Mouse (Mus musculus) neural tube, embryonic 15.5 days (tissue): ENCODE data around the gene Cox10. TPM values are rescaled to one million over a fixed set of nuclear protein-coding genes. Genes with fewer than 3 reads are reported as not detected.
A peak's percentile ranks its signal among the peaks of the same experiment; 100 is the strongest.

ENCODE experiments used
- ATAC-seq: fragments of 200-750 bp; cut with Nextera tagmentation; 2 replicates; pipeline ENCODE4 v1.8.0; 2017; ENCODE audit warnings: mild to moderate bottlenecking, moderate TSS enrichment, moderate library complexity; ENCODE audit not compliant: low FRiP score
- H3K27ac ChIP-seq: fragments of 300-500 bp; sonication (generic); replicated peaks from 2 replicates; pipeline ENCODE4 v1.5.1; 2015; ENCODE audit warnings: mild to moderate bottlenecking, inconsistent platforms
- H3K27me3 ChIP-seq: fragments of 300-500 bp; sonication (generic); replicated peaks from 2 replicates; pipeline ENCODE4 v1.6.1; 2015; ENCODE audit warnings: inconsistent platforms
- H3K36me3 ChIP-seq: fragments of 300-500 bp; sonication (generic); 2 replicates; pipeline ENCODE4 v1.6.1; 2015; ENCODE audit warnings: inconsistent platforms
- H3K4me1 ChIP-seq: fragments of 300-500 bp; sonication (generic); 2 replicates; pipeline ENCODE4 v1.6.1; 2015; ENCODE audit warnings: inconsistent platforms
- H3K4me2 ChIP-seq: fragments of 300-500 bp; sonication (generic); 2 replicates; pipeline ENCODE4 v1.6.1; 2015; ENCODE audit warnings: inconsistent platforms, mild to moderate bottlenecking, moderate library complexity
- H3K4me3 ChIP-seq: fragments of 300-500 bp; sonication (generic); replicated peaks from 2 replicates; pipeline ENCODE4 v1.5.1; 2015; ENCODE audit warnings: mild to moderate bottlenecking, inconsistent platforms
- H3K9ac ChIP-seq: fragments of 300-500 bp; sonication (generic); replicated peaks from 2 replicates; pipeline ENCODE4 v1.6.1; 2015; ENCODE audit warnings: mild to moderate bottlenecking, inconsistent platforms
- H3K9me3 ChIP-seq: fragments of 300-500 bp; sonication (generic); replicated peaks from 2 replicates; pipeline ENCODE4 v1.6.1; 2016; ENCODE audit warnings: inconsistent platforms
- WGBS: fragments of 180-500 bp; shearing (Covaris S2); methylation state at CpG from one replicate; pipeline ENCODE4 v1.1.7; 2015; ENCODE audit warnings: mixed read lengths; 5-methylcytosine and 5-hydroxymethylcytosine counted together
- polyA plus RNA-seq: library from polyadenylated mRNA; unstranded; fragments of >200 nt; fragmentation: Nextera tagmentation; extraction: Ambion mirVana; gene quantifications from 2 replicates; pipeline ENCODE4 v1.2.1, GENCODE M21; 2015

Gene Cox10
- polyA plus RNA-seq, 1 experiment from 2014 or later = 24.0 TPM

DNA sequence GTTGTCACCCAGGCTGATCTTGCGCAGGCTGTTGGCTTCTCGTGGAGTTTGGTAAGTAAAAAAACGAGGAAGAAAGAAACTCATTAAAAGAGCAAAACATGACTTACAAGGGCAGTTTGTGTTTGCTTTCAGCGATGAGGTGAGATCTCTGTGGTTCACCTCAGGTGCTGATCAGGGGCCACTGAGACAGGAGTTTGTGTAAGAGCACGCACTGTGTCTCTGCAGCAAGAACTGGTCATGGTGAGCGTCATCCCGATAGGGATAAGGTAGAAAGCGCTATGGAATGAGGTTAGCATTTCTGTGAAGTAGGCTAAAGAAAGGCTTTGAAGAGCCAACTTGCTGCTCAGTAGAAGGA, 436 bp upstream of the Cox10 start:
- Histone ChIP-seq H3K4me3 (peak overlapping the region; percentile 95), H3K27me3 (no peaks in the 10 kb centered on the region), H3K4me2 (peak overlapping the region; percentile 57), H3K4me1 (peaks cover 17% of the 10 kb centered on the region), H3K36me3 (peaks cover 7% of the 10 kb centered on the region; the same call in 1 of the 2 replicates), H3K27ac (peak overlapping the region; percentile 95), H3K9me3 (no peaks in the 10 kb centered on the region), H3K9ac (peak overlapping the region; percentile 78)
- peak; percentile 72; the same call in 1 of the 2 replicates for ATAC-seq
- WGBS = under 1% methylated on average over 8 of the region's 8 CpGs

DNA sequence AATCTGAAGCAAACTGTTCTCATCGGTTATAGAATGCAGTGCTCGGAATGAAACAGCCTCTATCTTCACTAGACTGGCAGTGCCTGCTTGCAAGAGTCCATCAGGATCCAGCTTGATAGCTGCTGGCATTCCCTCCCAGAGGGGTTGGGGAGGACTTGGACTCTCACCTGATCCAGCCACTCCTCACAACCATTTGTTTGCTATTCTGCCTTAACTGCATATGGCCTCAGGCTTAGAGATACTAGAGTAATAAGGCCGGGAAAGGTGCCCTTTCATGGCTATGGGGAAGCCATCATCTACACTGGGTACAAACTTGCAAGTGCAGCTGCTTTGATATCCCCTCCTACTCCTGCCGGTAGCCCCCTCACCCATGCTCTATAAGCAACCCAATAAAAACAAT, 3.1 kb downstream of the Cox10 start:
- Histone ChIP-seq H3K4me1 (peaks cover 17% of the 10 kb centered on the region), H3K4me2 (no peak overlapping the region), H3K9ac (no peak overlapping the region), H3K27me3 (no peaks in the 10 kb centered on the region), H3K36me3 (peaks cover 4% of the 10 kb centered on the region), H3K4me3 (no peak overlapping the region), H3K9me3 (no peaks in the 10 kb centered on the region), H3K27ac (no peak overlapping the region)
- no peak for ATAC-seq
- 97% methylated on average over 4 of the region's 4 CpGs for WGBS

DNA sequence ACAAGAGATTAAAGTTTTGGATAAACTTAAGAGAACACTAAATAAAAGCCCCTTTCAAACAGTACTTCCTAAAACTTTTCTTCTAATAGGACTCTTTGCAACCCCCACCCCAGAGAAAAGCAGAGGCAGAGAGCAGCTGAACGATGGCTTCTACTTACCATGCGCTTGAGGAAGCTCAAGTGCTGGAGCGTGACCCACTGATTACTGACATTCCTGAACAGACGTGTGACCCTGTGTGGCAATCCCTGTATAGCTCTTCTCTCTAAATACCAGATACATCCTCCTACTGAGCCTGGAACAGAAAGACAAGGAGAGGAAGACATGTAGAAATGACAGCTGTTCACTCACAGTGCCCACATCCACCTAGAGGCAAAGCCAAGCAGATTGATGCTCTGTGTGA, 5.9 kb downstream of the Cox10 start:
- H3K9ac ChIP-seq = no peak overlapping the region
- H3K9me3 ChIP-seq = no peaks in the 10 kb centered on the region
- H3K36me3 ChIP-seq = peaks cover 29% of the 10 kb centered on the region
- H3K27me3 ChIP-seq = no peaks in the 10 kb centered on the region
- no peak for ATAC-seq
- WGBS = 73% methylated on average over 4 of the region's 4 CpGs
- H3K4me2 ChIP-seq = no peak overlapping the region
- H3K4me1 ChIP-seq = peaks cover 6% of the 10 kb centered on the region
- H3K27ac ChIP-seq = no peak overlapping the region
- no peak overlapping the region for H3K4me3 ChIP-seq

GRCm38 (mm10) chr11:64071536-64071935, 7.7 kb downstream of the Cox10 start:
- ATAC-seq = no peak
- H3K36me3 ChIP-seq = peaks cover 35% of the 10 kb centered on the region
- H3K27me3 ChIP-seq = no peaks in the 10 kb centered on the region
- no peak overlapping the region for H3K9ac ChIP-seq
- H3K4me2 ChIP-seq = no peak overlapping the region
- WGBS = 94% methylated on average over 12 of the region's 12 CpGs
- no peak overlapping the region for H3K4me3 ChIP-seq
- no peaks in the 10 kb centered on the region for H3K4me1 ChIP-seq
- no peak overlapping the region for H3K27ac ChIP-seq
- no peaks in the 10 kb centered on the region for H3K9me3 ChIP-seq

GRCm38 (mm10) chr11:64066001-64066400, 13.3 kb downstream of the Cox10 start:
- WGBS = 92% methylated on average over 2 of the region's 2 CpGs
- Histone ChIP-seq H3K27ac (no peak overlapping the region), H3K9ac (no peak overlapping the region)

GRCm38 (mm10) chr11:64063130-64063529, 16.1 kb downstream of the Cox10 start:
- WGBS = 80% methylated on average over 3 of the region's 3 CpGs
- Histone ChIP-seq H3K9me3 (no peaks in the 10 kb centered on the region), H3K4me2 (no peak overlapping the region), H3K4me3 (no peak overlapping the region), H3K36me3 (peaks cover 18% of the 10 kb centered on the region), H3K27ac (no peak overlapping the region), H3K4me1 (no peaks in the 10 kb centered on the region), H3K9ac (no peak overlapping the region), H3K27me3 (no peaks in the 10 kb centered on the region)
- ATAC-seq = no peak

More at GRCm38 (mm10) chr11:64066001-64066400, 13.3 kb downstream of the Cox10 start:
- ATAC-seq = no peak
- H3K27me3 ChIP-seq = no peaks in the 10 kb centered on the region
- peaks cover 33% of the 10 kb centered on the region for H3K36me3 ChIP-seq
- no peak overlapping the region for H3K4me2 ChIP-seq
- H3K4me3 ChIP-seq = no peak overlapping the region
- no peaks in the 10 kb centered on the region for H3K9me3 ChIP-seq
- no peaks in the 10 kb centered on the region for H3K4me1 ChIP-seq

DNA sequence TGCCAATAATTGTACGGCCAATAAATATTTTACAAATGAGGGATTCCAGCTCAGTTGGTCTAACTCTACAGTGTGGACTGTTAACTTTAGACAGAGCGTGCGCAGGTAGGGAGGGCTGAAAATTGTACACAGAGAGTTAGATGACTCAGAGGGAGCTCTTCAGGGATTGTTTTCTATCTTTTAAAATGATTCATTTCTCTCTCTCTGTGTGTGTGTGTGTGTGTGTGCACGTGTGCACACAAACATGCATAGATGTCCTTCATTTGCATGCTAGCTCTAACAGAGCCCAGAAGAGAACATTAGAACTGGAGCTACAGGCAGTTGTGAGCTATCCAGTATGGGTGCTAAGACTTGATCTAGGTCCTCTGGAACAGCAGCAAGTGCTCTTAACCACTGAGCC, 17.0 kb downstream of the Cox10 start:
- Histone ChIP-seq H3K36me3 (peaks cover 19% of the 10 kb centered on the region), H3K4me1 (no peaks in the 10 kb centered on the region), H3K9me3 (no peaks in the 10 kb centered on the region), H3K27ac (no peak overlapping the region), H3K4me2 (no peak overlapping the region), H3K27me3 (no peaks in the 10 kb centered on the region), H3K9ac (no peak overlapping the region), H3K4me3 (no peak overlapping the region)
- 95% methylated on average over 4 of the region's 4 CpGs for WGBS
- no peak for ATAC-seq

DNA sequence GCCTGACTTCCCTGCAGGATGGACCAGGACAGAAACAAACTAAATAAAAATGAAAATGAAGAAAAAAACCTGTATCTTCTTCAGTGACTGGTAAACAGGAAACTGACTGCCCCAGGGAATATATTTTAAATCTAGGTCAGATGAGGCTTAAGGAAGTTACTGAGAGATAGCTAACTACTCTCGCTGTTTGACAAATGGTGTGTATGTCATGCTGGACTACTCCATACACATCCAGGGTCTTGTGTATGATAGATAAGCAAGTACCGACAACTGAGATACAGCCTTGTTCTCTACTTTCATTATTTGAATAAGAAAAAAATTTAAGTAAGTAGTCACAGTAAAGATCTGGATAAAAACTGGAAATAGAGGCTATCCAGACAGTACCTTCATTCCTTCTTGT, 20.0 kb downstream of the Cox10 start:
- no peaks in the 10 kb centered on the region for H3K9me3 ChIP-seq
- H3K36me3 ChIP-seq = peaks cover 15% of the 10 kb centered on the region
- H3K4me3 ChIP-seq = no peak overlapping the region
- H3K4me1 ChIP-seq = no peaks in the 10 kb centered on the region
- no peak overlapping the region for H3K27ac ChIP-seq
- WGBS = 99% methylated on average over 2 of the region's 2 CpGs
- no peak overlapping the region for H3K4me2 ChIP-seq
- ATAC-seq = no peak
- H3K27me3 ChIP-seq = no peaks in the 10 kb centered on the region; the same call in 1 of the 2 replicates
- H3K9ac ChIP-seq = no peak overlapping the region

- 91% methylated on average over 3 of the region's 3 CpGs for WGBS
Measured at GRCm38 (mm10) chr11:64058474-64058873, 20.8 kb downstream of the Cox10 start.

GRCm38 (mm10) chr11:64053371-64053770, 25.9 kb downstream of the Cox10 start:
- Histone ChIP-seq H3K9ac (no peak overlapping the region), H3K4me2 (no peak overlapping the region), H3K4me3 (no peak overlapping the region), H3K27ac (no peak overlapping the region), H3K4me1 (peaks cover 13% of the 10 kb centered on the region), H3K36me3 (peaks cover 7% of the 10 kb centered on the region), H3K27me3 (no peaks in the 10 kb centered on the region; the same call in 1 of the 2 replicates), H3K9me3 (no peaks in the 10 kb centered on the region)
- no peak for ATAC-seq
- WGBS = 80% methylated on average over 5 of the region's 5 CpGs

More at GRCm38 (mm10) chr11:64058474-64058873, 20.8 kb downstream of the Cox10 start:
- Histone ChIP-seq H3K27me3 (no peaks in the 10 kb centered on the region; the same call in 1 of the 2 replicates), H3K4me1 (no peaks in the 10 kb centered on the region), H3K27ac (no peak overlapping the region), H3K36me3 (peaks cover 15% of the 10 kb centered on the region), H3K9me3 (no peaks in the 10 kb centered on the region), H3K9ac (no peak overlapping the region), H3K4me2 (no peak overlapping the region), H3K4me3 (no peak overlapping the region)
- ATAC-seq = no peak

- 36% methylated on average over 9 of the region's 9 CpGs for WGBS
- Histone ChIP-seq H3K27me3 (no peaks in the 10 kb centered on the region; the same call in 1 of the 2 replicates), H3K4me3 (no peak overlapping the region)
Measured at GRCm38 (mm10) chr11:64051195-64051968, 27.9 kb downstream of the Cox10 start.

GRCm38 (mm10) chr11:64047432-64047831, 31.8 kb downstream of the Cox10 start:
- 89% methylated on average over 13 of the region's 13 CpGs for WGBS

More at GRCm38 (mm10) chr11:64051195-64051968, 27.9 kb downstream of the Cox10 start:
- Histone ChIP-seq H3K9me3 (no peaks in the 10 kb centered on the region), H3K36me3 (no peaks in the 10 kb centered on the region), H3K9ac (no peak overlapping the region), H3K4me2 (no peak overlapping the region), H3K4me1 (peaks cover 13% of the 10 kb centered on the region), H3K27ac (0 out of 2 replicates have a peak overlapping the region, but pooled peaks have one; percentile 1)
- peak; percentile 59; the same call in 1 of the 2 replicates for ATAC-seq

More at GRCm38 (mm10) chr11:64047432-64047831, 31.8 kb downstream of the Cox10 start:
- H3K27ac ChIP-seq = no peak overlapping the region
- no peaks in the 10 kb centered on the region for H3K9me3 ChIP-seq
- no peak overlapping the region for H3K9ac ChIP-seq
- H3K4me1 ChIP-seq = peaks cover 13% of the 10 kb centered on the region
- no peak overlapping the region for H3K4me2 ChIP-seq
- no peak overlapping the region for H3K4me3 ChIP-seq
- H3K27me3 ChIP-seq = no peaks in the 10 kb centered on the region
- ATAC-seq = no peak
- 0 out of 2 replicates have a peak, but pooled peaks cover 4% of the 10 kb centered on the region for H3K36me3 ChIP-seq
